Mouse (Mus musculus): ENCODE data around the gene Tvp23a.
A peak's percentile ranks its signal among the peaks of the same experiment; 100 is the strongest.

Gene Tvp23a

DNA sequence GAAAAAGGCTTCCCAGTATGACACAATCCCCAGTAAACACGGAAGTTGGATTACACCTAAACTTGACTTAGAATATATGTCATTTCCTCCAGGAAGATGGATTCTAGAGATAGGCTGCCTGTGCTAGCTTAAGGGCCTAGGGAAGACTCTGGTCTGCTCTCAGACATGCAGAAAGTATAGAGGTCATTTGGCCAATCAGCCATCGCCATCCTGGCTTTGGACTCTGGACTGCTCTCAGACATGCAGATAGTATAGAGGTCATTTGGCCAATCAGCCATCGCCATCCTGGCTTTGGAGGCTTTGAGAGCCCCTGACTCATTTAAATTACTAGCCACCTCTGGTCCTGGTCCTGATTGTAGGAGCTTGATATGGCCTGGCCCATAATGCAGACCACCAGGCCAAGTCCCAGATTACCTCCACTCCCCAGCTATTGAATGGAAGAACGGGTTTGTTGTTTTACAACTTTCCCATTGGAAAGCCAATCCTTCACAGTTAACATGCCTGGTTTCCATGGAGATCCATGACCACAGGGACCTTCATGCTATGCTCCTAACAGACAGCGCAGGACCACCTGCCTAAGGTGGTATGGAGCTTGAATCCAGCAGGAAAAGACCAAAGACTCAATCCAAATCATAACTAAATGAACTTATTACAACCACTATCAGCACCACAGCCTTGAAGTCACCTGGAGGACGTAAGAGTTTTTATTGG, 6.9 kb upstream of the Tvp23a start:
- DNase-seq (ENCODE audit: low spot score), result no peak

- no peak for DNase-seq (ENCODE audit: low spot score)
Measured at GRCm38 (mm10) chr16:10452445-10452896, 5.3 kb upstream of the Tvp23a start.

DNA sequence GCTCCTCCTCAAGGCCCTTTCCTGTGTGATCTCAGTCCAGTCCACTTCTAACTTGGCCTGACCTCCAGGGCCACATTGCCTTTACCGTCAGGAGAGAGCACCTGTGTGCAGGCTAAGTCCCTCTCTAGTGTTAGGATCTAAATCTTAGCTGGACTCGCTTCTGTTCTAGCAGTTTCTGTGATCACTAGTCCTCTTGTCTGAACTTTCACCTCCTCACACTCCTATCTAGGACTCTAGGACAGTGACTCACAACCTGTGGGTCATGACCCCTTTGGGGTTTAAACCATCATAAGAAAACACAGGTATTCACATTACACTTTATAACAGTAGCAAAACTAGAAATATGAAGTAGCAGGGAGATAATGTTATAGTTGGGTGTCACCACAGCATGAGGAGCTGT, 4.7 kb upstream of the Tvp23a start:
- no peak for DNase-seq (ENCODE audit: low spot score)

DNA sequence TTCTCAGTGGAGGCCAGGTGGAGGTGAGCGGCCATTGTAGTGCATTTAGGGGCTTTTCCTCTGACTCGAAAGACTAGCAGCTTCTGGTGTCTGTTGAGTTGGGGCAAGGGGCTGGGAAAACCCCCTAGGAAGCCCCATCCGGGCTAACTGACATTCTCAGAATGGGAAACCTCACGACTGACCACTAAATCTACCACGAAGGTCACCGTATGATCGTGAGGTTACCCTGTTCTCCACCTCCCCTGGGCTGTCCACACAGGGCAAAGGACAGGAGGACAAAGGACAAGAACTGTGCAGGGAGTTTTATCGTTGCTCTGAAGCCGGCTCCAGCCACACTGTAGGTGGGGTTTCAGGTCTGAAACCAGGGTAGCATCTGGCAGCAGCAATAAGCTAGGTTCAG, 1.8 kb upstream of the Tvp23a start:
- no peak for DNase-seq (ENCODE audit: low spot score)

DNA sequence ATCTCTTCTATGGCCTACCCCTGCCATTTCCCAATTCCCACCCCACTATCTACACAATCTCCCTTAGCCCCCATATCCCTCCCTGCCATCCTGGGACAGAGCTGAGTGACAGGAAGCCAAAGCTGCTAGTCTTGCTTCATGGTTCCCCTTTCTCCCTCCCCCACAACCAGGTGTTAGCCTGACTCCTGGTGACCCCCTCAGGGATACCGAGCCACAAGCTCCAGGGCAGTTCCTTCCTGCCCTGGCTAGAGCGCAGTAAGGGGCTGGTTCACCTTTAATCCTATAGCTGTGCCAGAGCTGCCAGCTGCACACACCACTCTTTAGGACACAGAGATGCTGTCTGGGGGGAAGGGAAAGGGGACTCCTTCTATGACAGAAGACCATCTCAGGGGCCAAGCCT, 619 bp upstream of the Tvp23a start:
- no peak for DNase-seq (ENCODE audit: low spot score)

DNA sequence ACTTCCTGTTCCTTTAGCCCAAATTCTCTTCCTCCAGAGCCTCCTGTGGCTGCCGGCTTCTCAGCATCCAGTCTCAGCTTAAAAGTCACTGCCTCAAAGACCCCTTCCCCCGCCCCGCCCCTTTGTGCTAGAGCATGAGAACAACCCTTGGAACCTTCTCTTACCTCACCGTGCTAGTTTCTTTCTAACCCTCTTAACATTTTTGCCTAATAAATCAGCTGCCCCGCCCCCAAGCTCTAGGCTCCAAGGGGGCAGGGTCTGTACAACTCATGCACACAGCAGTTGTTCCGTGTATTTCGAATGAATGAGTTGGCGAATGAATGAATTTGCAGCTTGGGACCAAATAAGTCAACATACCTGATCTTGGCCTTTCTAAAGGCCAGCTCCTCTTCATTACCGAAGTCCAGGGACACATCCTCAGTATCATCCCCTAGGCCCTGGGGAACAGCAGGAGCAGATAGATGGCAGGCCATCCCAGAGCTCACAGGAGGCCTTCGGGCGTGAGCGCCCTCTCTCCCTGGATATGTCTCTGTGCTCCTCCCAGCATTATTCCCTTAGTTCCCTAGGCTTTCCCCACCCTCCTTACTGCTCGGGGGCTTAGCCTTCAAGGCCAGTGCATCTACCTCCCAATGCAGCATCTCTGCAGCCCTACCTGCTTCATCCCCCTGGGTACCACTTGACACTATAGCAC, 444 bp downstream of the Tvp23a start:
- no peak for DNase-seq (ENCODE audit: low spot score)

DNA sequence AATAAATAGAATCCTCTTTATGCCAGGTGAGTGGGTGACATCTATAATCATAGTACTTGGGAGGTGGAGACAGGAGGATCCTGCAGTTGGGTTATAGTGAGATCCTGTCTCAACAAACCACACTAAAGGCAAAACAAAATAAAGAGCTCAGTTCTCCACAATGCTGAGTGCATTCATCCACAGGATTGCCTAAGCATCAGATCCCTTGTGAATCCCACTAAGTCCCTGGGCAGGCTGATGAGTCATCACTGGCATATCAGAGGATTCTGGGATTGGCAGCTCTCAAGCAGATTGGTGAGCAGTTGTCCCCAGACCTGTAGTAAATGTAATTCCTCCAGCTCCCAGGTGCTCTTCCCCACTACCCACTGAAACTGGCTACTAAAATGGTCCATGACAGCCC, 3.4 kb downstream of the Tvp23a start:
- no peak for DNase-seq (ENCODE audit: low spot score)

GRCm38 (mm10) chr16:10441761-10442160, 5.4 kb downstream of the Tvp23a start:
- DNase-seq (ENCODE audit: low spot score), result no peak

GRCm38 (mm10) chr16:10441328-10441727, 5.8 kb downstream of the Tvp23a start:
- DNase-seq (ENCODE audit: low spot score), result no peak

DNA sequence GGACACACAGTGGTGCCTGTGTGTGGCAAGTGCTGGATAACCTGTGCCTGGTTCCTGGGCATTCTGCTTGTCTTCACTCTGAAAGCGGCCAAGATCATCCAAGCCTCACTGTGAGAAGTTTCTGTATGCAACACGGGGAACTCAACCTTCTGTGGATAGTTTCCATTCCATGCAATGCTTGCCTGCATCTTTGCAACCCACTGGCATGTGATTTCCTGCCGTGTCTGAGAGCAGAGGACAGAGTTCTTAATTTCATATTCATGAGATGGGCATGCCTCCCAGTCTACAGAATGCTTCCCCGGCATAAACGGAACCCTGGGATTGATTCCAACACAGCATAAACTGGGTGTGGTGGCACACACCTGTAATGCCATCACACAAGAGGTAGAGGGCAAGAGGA, 9.1 kb downstream of the Tvp23a start:
- no peak for DNase-seq (ENCODE audit: low spot score)

DNA sequence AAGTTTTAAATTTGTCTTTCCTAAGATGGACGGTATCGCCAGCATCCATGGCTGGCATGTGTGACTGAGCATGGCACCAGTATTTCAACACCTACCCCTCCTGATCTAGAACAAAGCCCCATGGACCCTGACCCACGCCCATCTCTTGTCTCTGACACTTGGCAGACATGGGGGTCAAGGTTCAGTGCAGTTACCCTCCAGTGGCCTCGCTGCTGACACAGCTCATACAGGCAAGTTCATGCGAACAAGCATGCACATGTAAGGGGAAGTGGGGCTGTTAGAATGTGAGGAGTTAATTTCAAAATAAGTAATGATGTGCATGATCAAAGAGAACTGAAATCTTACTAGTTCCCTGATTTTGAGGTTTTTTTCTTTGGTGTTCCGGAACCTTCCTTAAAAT, 11.0 kb downstream of the Tvp23a start:
- DNase-seq (ENCODE audit: low spot score), result no peak

- no peak for DNase-seq (ENCODE audit: low spot score)
Measured at GRCm38 (mm10) chr16:10433344-10433743, 13.8 kb downstream of the Tvp23a start.

- DNase-seq (ENCODE audit: low spot score), result no peak
Measured at GRCm38 (mm10) chr16:10432387-10432786, 14.8 kb downstream of the Tvp23a start.

DNA sequence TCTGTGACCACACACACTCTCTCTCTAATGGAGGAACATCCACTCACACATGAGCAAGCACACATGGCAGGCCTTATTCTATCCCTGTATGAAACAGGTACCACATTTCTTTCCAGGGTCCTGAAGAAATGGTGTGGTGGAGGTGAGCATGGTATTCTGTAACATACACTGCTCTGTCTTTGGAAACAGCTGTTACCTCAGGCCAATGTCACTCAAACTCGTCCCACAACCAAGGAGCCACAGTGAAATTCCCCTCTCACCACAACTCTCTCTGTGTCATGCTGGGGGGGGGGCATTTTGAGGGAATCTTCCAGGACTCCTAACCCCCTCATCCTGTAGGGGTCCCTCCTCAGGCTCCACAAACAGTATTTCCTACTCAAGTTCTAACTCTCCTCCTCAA, 15.3 kb downstream of the Tvp23a start:
- DNase-seq (ENCODE audit: low spot score), result no peak

DNA sequence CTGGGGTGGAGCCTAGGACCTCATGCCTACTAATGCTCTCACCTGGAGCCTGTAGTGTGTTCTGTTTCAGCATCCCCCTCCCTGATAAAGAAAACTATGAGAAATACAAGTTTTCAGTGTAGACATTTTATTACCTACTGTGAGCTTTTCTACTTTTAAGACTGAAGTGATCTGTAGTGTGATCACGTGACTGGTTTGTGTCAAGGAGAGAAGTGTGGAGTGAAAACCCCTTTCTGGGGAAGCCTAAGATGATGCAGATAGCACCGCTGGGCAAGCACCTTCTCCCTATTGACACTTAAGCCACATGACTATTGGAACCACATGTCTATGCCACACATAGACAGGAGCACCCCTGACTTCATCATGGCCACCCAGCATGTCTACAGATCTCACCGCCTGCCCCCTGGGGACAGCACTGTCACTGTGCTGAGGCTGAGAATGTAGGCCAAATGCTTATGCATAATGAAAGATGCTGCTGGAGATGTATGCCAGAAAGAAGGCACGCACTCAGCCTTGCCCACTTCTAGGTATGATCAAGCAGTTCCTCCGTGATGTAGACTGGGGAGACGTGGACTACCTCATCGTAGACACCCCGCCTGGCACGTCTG, 26.6 kb downstream of the Tvp23a start:
- DNase-seq (ENCODE audit: low spot score), result no peak

DNA sequence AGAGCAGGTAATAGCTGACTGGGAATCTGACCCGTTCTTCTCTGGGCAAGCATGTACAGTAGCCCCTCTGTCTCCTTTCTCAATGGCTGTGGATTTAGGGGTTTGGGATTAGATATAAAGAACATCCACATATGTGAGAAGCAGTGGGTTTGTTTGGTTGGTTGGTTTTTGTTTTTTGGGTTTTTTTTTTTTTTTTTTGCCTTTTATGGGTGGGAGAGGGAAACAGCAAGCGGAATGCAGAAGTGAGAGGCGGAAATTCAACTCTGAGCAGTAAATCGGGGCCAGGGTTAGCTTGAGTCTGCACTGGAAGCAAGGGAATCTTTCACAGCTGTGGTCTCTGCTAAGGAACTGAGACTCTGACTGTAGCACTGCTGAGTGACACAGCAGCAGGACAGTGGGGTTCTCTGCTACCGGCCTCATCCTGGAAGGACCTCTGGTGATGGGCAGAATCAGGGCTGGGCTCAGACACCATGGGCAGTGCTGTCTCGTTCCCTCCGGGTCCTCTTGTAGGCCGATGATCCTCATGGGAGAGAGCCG, 29.4 kb downstream of the Tvp23a start:
- DNase-seq (ENCODE audit: low spot score), result no peak

DNA sequence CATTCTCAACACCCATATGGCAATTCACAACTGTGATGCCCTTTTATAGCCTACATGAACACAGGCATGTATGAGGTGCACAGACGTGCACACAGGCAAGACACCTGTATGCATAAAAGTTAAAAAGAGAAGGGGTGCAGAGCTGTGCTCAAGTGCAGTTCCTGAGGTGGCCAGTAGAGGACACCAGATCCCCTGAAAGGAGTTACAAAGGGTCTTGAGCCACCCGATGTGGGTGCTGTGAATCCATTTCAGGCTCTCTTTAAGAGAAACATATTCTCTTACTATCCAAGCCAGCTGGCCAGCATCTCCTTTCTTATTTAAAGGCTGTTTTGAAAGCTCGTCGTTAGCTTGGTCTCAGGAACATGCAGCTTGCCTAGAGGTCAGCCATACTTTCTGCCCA, 30.3 kb downstream of the Tvp23a start:
- DNase-seq (ENCODE audit: low spot score), result no peak

GRCm38 (mm10) chr16:10415976-10416375, 31.2 kb downstream of the Tvp23a start:
- no peak for DNase-seq (ENCODE audit: low spot score)

- DNase-seq (ENCODE audit: low spot score), result peak; percentile 92
Measured at GRCm38 (mm10) chr16:10411764-10412746, 35.1 kb downstream of the Tvp23a start, which contains the start of gene Nubp1. Nubp1 (plus strand) TSS chr16:10411948.

GRCm38 (mm10) chr16:10399160-10399559, 48.0 kb downstream of the Tvp23a start:
- DNase-seq (ENCODE audit: low spot score), result peak; percentile 69

DNA sequence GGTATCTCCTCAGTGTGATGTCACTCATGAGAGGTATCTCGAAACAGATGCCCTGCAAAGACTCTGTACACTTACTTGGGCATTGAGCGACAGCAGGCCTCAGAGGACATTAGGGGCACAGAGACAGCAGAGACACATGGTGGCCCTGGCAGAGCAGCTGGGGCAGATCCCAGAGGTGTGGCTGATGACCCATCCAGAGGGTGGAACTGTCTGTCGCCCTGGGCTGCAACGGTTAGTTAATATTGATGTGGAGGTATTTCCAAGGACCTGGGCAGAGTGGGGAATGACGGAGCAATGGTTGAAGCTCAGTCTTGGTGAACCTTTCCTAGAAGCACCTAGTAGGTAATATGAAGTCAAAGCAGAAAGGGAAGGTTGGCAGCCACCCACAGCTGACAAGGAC, 48.4 kb downstream of the Tvp23a start:
- no peak for DNase-seq (ENCODE audit: low spot score)

Data from c-Kit-positive CD71-positive TER-119-positive erythroid progenitor cells, embryonic 14.5 days (primary cell).